Mouse (Mus musculus): ENCODE results near the gene Ccdc40.

- no peak for TF ChIP-seq CTCF (IDR thresholded peaks at IDR 0.05; ENCODE audit: low read depth, low read length)
- TF ChIP-seq POLR2A (IDR thresholded peaks at IDR 0.05; ENCODE audit: extremely low read depth, insufficient read depth, low read length) = no peak
These were observed 16.6 kb upstream of the Ccdc40 start for GRCm38 (mm10) chr11:119211604-119212309.
